Mouse (Mus musculus) mouse trophoblast stem cell (cell line): ENCODE data around the gene Cdrt4.

Experiments used
- in situ Hi-C, 2 experiments: fragments of 300-500 bp; cut with MseI, MboI; formaldehyde crosslinking; loops; 2 replicates in 1 of 2; 3 replicates in 1 of 2; pipeline ENCODE4 v1.15.1; 2025

Cdrt4 gene

GRCm38 (mm10) chr11:62951012-62951411, at the start of gene Cdrt4:
Gene Cdrt4, plus strand, starts transcription at chr11:62951193.
- in situ Hi-C loops: no loop called here

GRCm38 (mm10) chr11:62901699-62902323, 49.2 kb upstream of the Cdrt4 start:
- in situ Hi-C loops: no loop called here

- in situ Hi-C loops: no loop called here
Measured at GRCm38 (mm10) chr11:62903871-62904495, 47.0 kb upstream of the Cdrt4 start.

- in situ Hi-C loops: loop anchor here in 1 of 2 experiments (10.0 kb wide), 1 partner anchor 155 kb away; the partner anchor contains the start of gene Gm10428
Measured at GRCm38 (mm10) chr11:62909720-62910306, 41.2 kb upstream of the Cdrt4 start.

GRCm38 (mm10) chr11:62911362-62911761, 39.6 kb upstream of the Cdrt4 start:
- in situ Hi-C loops: loop anchor here in 1 of 2 experiments (10.0 kb wide), 1 partner anchor 157 kb away; the partner anchor contains the start of gene Gm10428

- in situ Hi-C loops: loop anchor here in 1 of 2 experiments (10.0 kb wide), 1 partner anchor 158 kb away; the partner anchor contains the start of gene Gm10428
Measured at GRCm38 (mm10) chr11:62913141-62913540, 37.9 kb upstream of the Cdrt4 start.

- in situ Hi-C loops: loop anchor here in 1 of 2 experiments (10.0 kb wide), 1 partner anchor 160 kb away; the partner anchor contains the start of gene Gm10428
Measured at GRCm38 (mm10) chr11:62914532-62914931, 36.5 kb upstream of the Cdrt4 start.

- in situ Hi-C loops: loop anchor here in 1 of 2 experiments (10.0 kb wide), 1 partner anchor 161 kb away; the partner anchor contains the start of gene Gm10428
Measured at GRCm38 (mm10) chr11:62915486-62915885, 35.5 kb upstream of the Cdrt4 start.

- in situ Hi-C loops: loop anchor here in 1 of 2 experiments (10.0 kb wide), 1 partner anchor 162 kb away; the partner anchor contains the start of gene Gm10428
Measured at GRCm38 (mm10) chr11:62916765-62917164, 34.2 kb upstream of the Cdrt4 start.

GRCm38 (mm10) chr11:62919946-62920742, 30.8 kb upstream of the Cdrt4 start:
- in situ Hi-C loops: loop anchor here (5.0 to 10.0 kb wide), 3 partner anchors 165 to 217 kb away; partner anchors contain the start of gene Gm10428 (in 1 of the 2)

- in situ Hi-C loops: loop anchor here (5.0 kb wide), 2 partner anchors 212 to 217 kb away; no protein-coding TSS in a partner anchor
Measured at GRCm38 (mm10) chr11:62920743-62921050, 30.3 kb upstream of the Cdrt4 start.

- in situ Hi-C loops: loop anchor here (5.0 kb wide), 2 partner anchors 211 to 216 kb away; no protein-coding TSS in a partner anchor
Measured at GRCm38 (mm10) chr11:62921052-62921977, 29.7 kb upstream of the Cdrt4 start.

GRCm38 (mm10) chr11:62924091-62924761, 26.8 kb upstream of the Cdrt4 start:
- in situ Hi-C loops: loop anchor here (5.0 kb wide), 2 partner anchors 208 to 213 kb away; no protein-coding TSS in a partner anchor

GRCm38 (mm10) chr11:62929799-62930198, 21.2 kb upstream of the Cdrt4 start:
- in situ Hi-C loops: no loop called here

- in situ Hi-C loops: no loop called here
Measured at GRCm38 (mm10) chr11:62930574-62930973, 20.4 kb upstream of the Cdrt4 start.

GRCm38 (mm10) chr11:62931141-62931540, 19.9 kb upstream of the Cdrt4 start:
- in situ Hi-C loops: no loop called here

GRCm38 (mm10) chr11:62933099-62933498, 17.9 kb upstream of the Cdrt4 start:
- in situ Hi-C loops: no loop called here

GRCm38 (mm10) chr11:62934795-62935514, 16.0 kb upstream of the Cdrt4 start:
- in situ Hi-C loops: no loop called here

- in situ Hi-C loops: no loop called here
Measured at GRCm38 (mm10) chr11:62937986-62938385, 13.0 kb upstream of the Cdrt4 start.
